Mouse (Mus musculus) megakaryocyte-erythroid progenitor cell, adult 5 weeks (primary cell): Measurements from ENCODE around the gene Serpinb9f. TPM values are rescaled to one million over a fixed set of nuclear protein-coding genes. Genes with fewer than 3 reads are reported as not detected.

ENCODE experiments used
- polyA plus RNA-seq: library from polyadenylated mRNA; stranded (reverse); fragments of >175 nt; gene quantifications from 2 replicates; pipeline ENCODE4 v1.2.3, GENCODE M21; 2012

The Serpinb9f gene
- not detected in 2 replicates for polyA plus RNA-seq

DNA sequence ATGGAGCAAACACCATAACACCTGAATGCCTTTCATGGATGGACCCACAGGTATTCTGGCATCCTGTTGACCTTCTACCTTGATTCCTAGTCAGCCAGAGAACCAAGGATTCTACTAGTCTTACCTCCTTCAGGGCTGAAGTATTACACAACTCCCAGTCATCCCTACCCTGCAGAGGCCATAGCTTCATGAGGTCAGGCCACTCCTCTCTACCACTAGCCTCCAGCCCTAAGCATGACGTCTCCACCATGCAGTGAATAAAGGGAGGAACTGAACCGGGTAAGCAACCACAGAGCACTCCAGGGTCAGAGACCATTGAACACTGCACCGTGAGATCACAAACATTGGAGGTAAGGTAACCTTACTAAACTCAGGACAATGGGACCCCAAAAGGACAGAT lies at the start of gene Serpinb9f:
Gene Serpinb9f, plus strand, starts transcription at position 301 of the 400 bp plus-strand sequence.

Other genes starting within 250 kb of the Serpinb9f start
- gene Serpinb1b, start 245.5 kb upstream of the Serpinb9f start, polyA plus RNA-seq: not detected in 2 replicates
- not detected in 2 replicates for gene Serpinb9c, start 164.3 kb upstream of the Serpinb9f start, polyA plus RNA-seq
- not detected in 2 replicates for gene Serpinb9d, start 131.1 kb upstream of the Serpinb9f start, polyA plus RNA-seq
- gene Serpinb9e, start 74.5 kb upstream of the Serpinb9f start, polyA plus RNA-seq: not detected in 2 replicates
- gene Gm11397, start 71.7 kb downstream of the Serpinb9f start, polyA plus RNA-seq: not detected in 2 replicates
- not detected in 2 replicates for gene Serpinb9g, start 160.7 kb downstream of the Serpinb9f start, polyA plus RNA-seq